Mouse (Mus musculus) cerebellum, postnatal 10 days (tissue): Measurements from ENCODE around the gene Gnai2.
A peak's percentile ranks its signal among the peaks of the same experiment; 100 is the strongest.

Experiments used
- DNase-seq, 2 experiments: peaks; one replicate each; pipeline ENCODE4 v3.0.0; 2021; ENCODE audit warnings: mixed read lengths in 2 of 2

Gnai2 gene

GRCm38 (mm10) chr9:107608741-107609432 is 26.3 kb downstream of the Gnai2 start, which contains the start of gene Sema3b:
TSS of gene Sema3b (minus strand) at chr9:107609229.
- DNase-seq, result no peak

- peak in 1 of 2 experiments; percentile 19 for DNase-seq
Observed at GRCm38 (mm10) chr9:107607653-107608245, 27.4 kb downstream of the Gnai2 start.

DNA sequence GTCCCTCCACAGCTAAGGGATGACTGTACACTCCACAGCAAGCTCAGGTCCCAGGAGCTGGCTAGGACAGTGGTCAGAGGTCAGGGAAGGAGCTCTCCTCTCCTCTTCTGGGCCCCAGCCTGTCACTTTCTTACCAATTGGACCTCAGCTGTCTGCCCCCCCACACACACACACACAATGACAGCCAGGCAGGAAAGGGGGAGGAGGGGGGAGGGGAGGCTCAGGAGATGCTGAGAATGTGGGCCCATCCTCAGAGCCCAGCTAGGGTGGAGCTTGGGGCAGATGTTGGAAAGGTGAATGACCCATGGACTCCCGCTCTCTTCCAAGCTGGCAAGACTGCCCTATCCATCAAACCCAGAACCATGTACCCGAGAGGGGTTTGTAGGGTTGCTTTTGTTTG is 28.1 kb downstream of the Gnai2 start:
- DNase-seq, result no peak

- DNase-seq, result no peak
Observed at GRCm38 (mm10) chr9:107606591-107606990, 28.6 kb downstream of the Gnai2 start.

- DNase-seq, result no peak
Observed at GRCm38 (mm10) chr9:107605041-107605661, 30.0 kb downstream of the Gnai2 start.

GRCm38 (mm10) chr9:107603251-107603650 is 31.9 kb downstream of the Gnai2 start:
- DNase-seq, result no peak

GRCm38 (mm10) chr9:107602068-107602648 is 33.0 kb downstream of the Gnai2 start:
- peak; percentile 98 to 100 for DNase-seq

DNA sequence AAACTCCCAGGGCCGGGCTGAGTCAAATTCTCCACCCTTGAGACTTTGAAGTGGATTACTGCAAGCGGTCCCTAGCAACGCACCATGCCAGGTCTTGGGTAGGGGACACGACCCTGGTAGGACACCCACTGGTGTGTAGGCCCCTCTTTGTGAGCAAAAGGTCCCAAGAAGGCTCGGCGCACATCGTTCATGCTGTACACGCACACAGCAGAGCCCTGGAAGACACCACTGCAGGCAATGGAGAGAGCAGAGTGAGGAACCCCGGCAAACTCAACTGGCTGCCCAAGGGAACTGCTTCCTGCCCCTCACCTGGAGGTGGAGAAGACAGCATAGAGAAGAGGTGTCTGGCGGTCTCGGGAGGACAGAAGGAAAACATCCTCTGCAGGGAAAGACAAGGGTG is 33.9 kb downstream of the Gnai2 start:
- DNase-seq, result no peak

GRCm38 (mm10) chr9:107600745-107601144 is 34.4 kb downstream of the Gnai2 start:
- DNase-seq, result peak; percentile 42 to 63

DNA sequence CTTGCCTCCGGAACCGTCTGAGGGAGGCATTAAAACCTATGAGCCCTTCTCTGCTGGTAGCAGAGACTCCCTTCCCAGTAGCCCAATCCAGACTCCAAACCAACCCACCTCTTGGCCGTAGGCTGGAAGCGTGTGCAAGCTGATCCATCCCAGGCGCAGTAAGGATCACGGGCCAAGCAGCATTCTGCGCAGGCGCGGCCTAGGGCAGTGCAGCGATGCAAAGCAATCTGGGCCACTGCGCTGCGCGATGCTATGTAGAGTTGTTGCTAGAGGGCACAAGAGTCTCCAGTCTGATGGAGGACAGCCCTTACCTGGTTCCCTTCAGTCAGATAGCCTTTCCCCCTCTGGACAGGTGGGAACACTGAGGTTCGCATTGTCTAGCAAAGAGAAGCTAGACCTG is 35.3 kb downstream of the Gnai2 start:
- DNase-seq, result peak; percentile 73 to 74

GRCm38 (mm10) chr9:107599433-107599832 is 35.7 kb downstream of the Gnai2 start:
- DNase-seq, result no peak

- DNase-seq, result no peak
Observed at GRCm38 (mm10) chr9:107598385-107598784, 36.8 kb downstream of the Gnai2 start.

DNA sequence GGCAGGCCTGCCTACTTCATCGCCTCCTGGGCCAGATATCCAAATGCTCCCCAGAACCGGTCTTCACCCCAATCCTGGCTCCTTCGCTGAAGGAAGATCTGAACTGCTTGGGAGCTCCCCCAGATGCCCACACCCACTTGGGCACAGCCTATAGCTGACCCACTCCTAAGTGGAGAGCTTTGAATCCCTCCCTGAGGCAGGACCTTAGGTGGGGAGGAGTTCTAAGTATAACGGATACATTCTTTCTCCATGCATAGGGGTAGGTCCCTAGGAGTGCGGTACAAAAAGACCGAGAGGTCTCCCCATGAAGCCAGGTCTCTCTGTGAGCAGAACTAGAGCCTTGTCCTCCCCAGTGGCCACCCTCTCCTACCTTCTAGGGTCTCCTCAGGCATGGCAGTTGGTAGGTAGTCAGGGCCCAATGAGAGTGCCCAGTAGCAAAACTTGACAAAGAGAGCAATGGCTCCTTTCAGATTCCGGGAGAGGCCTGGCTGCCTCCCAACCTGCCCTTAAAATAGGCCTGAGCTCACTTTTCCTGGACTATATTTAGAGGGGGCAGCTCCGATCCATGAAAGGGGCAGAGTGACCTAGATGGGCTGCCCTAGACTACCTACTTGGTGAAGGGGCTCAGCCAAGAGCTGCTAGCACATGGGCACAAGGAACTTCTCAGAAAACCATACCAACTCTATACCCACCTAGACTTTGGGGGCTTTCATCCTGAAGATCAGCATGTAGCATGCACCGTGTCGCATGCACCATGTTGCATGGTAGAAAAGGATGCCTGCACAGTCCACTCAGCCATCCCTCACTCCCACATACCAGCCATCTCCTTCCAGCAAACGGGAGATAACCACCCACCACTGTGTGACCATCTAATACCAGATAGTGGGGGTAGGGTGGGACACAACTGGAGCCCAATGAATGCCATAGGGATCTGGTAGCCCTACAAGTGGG is 38.3 kb downstream of the Gnai2 start:
- DNase-seq, result no peak

DNA sequence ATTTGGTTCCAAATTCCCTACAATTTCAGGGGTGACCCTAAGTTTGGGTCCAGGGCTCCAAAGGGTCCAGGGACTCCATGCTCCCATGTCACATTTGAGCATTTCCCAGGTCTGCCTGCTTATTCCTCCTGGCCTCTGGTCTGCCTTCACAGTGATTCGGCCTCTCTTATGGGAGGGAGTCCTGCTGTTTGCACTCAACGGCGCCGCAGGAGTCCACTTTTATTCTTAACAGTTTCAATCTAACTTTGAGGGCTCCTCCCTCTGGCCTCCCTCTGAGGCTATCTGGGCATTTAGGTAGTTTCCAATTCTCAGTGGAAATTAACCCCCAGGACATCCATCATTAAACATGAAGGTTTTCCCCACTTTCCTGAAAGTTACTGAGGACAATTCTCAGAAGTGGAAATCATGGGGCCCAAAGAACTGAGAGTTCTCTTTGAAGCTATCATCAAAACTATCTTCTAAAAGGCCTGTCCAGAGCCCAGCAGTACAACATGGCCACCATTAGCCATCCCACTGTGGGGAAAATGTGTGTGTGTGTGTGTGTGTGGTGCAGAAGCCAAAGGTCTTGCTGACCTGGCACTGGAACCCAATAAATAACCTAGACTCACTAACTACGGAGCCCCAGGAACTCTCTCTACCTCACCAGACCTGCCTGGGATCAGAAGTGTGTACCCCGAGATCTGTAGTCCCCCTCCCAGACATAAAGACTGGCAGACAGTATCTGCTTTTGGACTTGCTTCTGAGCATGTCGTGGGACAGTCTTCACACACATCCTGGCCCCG is 40.7 kb downstream of the Gnai2 start:
- no peak for DNase-seq

GRCm38 (mm10) chr9:107593101-107593976 is 41.8 kb downstream of the Gnai2 start:
- DNase-seq, result peak; percentile 90 to 94

- no peak for DNase-seq
Observed at GRCm38 (mm10) chr9:107590773-107591060, 44.5 kb downstream of the Gnai2 start.

DNA sequence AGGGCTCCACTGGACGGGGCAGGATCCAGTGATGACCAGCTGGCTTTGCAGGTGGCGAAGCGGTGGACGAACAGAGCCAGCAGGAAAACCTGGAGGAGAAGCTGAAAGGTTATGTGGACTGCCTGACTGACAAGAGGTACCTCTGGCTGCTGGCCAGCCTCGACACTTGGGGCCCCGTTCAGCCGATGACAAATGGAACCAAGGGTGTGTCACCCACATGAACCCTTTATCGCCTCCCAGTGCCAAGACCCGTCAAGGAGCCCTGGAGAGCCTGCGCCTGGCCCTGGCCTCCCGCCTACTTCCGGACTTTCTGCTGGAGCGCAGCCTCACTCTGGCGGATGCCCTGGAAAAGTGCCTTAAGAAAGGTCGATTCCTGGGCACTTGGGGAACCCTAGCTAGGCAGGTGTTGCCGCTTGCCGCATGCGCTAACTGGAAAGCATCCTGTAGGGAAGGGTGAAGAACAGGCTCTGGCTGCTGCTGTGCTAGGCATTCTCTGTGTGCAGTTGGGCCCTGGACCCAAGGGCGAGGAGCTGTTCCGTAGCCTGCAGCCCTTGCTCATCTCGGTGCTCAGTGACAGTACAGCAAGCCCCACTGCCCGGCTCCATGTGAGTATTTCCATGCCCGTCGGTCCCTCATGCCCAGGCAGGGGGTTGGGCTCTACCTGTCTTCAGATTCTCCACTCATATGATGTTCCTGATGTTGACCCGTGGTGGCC is 45.0 kb downstream of the Gnai2 start:
- peak in 1 of 2 experiments; percentile 33 for DNase-seq

- no peak for DNase-seq
Observed at GRCm38 (mm10) chr9:107587833-107588639, 47.1 kb downstream of the Gnai2 start.
